Mouse (Mus musculus) layer of hippocampus, postnatal 10 days (tissue): ENCODE measurements at regions not wholly inside any gene's neighbourhood (a gene's known extent, or its start where the extent isn't known, plus 50 kb on each side); places are given as distances from the start of the nearest gene placed in this dataset.
A peak's percentile ranks its signal among the peaks of the same experiment; 100 is the strongest.

ENCODE experiments used
- DNase-seq, 2 experiments: peaks; one replicate each; pipeline ENCODE4 v3.0.0; 2021; ENCODE audit warnings: low spot score in 2 of 2

- DNase-seq, result no peak
Observed at GRCm38 (mm10) chr8:92008616-92009610, 207.0 kb upstream of the Irx3 start.

- no peak for DNase-seq
Observed at GRCm38 (mm10) chr8:92005091-92005490, 203.2 kb upstream of the Irx3 start.

GRCm38 (mm10) chr8:92004532-92004931 lies 202.7 kb upstream of the Irx3 start:
- DNase-seq, result no peak

- no peak for DNase-seq
Observed at GRCm38 (mm10) chr8:92000368-92000767, 198.5 kb upstream of the Irx3 start.

DNA sequence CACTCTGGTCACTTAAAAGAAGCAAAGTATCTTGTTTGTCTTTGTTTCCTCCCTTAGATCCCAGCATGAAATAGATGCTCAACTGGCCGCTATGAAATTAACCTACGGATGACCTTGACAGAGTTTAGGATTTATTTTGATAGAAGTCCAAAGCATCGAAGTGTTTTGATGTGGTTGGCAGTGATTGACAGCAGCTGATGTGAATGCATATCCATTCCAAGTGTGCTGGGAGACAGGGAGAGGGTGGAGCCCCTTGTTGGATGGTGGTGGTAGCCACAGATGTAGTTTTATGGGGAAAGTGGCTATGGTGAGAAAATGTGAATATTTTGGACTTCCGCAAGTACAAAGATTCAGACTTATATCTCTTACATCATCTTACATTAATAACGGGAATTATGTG lies 197.8 kb upstream of the Irx3 start:
- no peak for DNase-seq

DNA sequence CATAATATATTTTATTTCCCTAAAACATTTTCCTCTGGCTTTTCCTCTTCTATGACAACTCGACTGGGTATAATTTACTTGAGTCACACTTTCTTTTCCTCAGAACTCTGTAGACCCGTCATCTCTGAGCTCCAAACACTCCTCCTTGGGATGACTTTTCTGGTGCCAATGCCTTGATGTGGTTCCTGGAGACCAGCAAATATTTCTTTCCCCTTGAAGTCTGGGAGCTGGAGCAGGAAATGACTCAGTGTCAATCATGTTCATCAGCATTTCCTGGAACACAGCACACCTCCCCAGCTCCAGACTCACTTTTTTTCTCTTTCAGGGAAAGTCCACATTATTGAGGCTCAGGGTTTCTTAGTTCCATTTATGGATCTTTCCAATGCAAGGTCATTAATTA lies 197.3 kb upstream of the Irx3 start:
- no peak for DNase-seq

GRCm38 (mm10) chr8:91997892-91998189 lies 196.0 kb upstream of the Irx3 start:
- no peak for DNase-seq

DNA sequence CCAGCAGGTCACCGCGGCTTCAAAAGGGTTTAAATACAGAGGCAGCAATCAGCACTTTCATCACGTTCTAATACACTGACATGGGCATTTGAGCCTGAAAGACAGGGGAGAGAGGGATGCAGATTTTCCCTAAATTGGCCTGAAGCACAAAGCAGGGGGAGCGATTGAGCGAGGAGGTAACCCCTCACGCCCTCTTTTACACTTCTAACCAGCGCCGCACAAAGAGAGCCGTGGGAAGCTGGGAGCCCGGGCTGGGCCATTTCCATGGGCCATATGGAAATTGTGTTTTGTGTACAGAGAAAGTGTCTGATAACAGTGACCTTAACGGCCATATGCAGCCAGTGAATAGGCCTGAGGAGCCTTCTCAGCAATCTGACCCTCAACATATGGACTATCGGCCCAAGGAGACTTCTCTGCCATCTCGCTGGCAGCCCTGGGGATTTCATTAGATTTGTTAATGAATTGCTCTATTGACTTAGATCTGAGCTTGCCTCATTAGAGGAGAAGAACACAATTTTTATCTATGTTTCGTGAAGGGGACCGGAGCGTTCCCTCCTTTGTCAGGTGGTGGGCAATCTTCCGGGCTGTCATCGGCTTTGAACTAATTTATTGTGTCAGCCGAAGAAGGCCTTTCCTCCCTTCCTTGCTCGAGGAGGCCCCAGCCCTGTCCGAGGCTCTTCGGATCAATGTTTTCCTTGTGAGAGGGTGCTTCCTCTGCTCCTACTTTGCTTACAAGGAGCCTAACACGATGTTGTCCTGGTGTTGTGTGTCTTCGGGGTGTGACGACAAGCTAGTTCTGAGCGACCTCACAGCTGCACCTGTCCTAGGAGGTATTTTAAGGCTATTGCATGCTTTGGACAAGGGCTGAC lies 195.4 kb upstream of the Irx3 start:
- DNase-seq, result no peak

DNA sequence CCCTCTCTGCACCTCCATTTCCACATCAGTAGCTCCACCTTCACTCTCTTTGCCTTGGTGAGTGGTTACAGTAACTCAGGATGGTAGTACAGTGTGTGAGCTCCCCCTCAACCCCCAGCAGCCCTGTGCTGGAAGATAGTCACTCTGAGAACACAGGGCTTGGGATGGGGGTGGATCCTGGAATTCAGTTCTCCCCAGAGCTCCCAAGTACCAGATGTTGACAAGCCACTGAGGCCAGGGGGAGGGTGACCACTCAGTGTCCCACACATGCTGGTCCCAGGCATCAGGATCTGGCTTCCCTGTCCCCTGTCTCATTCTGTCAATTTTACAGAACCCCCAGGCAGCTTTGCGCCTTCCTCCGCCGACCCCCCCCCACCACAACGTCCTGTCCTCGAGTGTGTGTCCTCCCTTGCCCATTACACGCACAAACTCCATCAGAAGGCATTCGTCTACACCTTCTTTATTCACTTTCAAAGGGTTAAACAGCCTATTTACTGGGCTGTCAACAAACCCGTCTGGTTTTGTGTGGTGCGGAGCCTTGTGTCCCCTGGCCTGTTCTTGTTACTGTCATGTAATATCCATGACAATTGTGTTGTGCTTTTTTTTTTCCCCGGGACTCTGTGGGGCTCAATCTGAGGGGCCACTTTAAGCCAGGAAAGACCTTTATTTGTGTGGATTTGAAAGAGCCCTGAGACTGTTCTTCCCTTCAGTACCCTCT lies 194.6 kb upstream of the Irx3 start:
- DNase-seq, result no peak

- no peak for DNase-seq
Observed at GRCm38 (mm10) chr8:91995407-91996144, 193.7 kb upstream of the Irx3 start.

GRCm38 (mm10) chr8:91991542-91992452 lies 189.9 kb upstream of the Irx3 start:
- peak in 1 of 2 experiments; percentile 10 for DNase-seq

GRCm38 (mm10) chr8:91990952-91991351 lies 189.1 kb upstream of the Irx3 start:
- no peak for DNase-seq

GRCm38 (mm10) chr8:91990048-91990447 lies 188.2 kb upstream of the Irx3 start:
- no peak for DNase-seq

DNA sequence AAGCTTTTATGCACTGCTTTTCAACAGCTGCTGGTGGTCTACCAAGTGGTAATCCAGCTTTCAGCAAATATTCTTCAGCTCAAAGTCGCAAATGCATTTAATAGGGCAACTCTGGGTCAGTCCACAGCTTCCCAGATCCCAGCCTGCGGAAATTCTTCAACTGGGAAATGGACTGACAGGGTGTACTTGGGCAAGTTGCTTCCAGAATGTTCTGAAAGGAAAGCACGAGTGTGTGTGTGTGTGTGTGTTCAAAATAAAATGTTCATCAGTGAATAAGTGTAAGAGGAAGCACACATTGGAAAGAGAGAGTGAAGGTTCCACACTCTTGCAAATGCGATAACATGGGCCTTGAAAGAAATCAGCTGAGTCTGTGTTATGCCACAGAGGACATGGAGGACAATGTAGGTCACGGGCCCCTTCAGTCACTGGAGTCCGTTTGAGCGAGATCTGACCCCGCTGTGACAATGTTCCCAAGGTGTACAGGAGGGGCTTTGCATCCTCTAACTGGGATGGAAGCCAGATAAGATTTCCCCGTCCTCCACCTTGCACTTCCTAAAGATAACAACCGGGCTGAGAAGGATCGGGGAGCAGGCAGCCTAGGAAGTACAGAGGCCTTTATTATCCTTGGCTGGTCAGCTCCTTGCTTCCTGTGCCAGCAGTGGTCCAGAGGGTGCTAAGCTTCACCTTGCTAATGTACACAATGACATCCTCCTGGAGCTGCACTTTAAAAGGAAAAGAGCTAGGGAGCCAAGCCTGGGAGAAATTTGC lies 187.2 kb upstream of the Irx3 start:
- no peak for DNase-seq

DNA sequence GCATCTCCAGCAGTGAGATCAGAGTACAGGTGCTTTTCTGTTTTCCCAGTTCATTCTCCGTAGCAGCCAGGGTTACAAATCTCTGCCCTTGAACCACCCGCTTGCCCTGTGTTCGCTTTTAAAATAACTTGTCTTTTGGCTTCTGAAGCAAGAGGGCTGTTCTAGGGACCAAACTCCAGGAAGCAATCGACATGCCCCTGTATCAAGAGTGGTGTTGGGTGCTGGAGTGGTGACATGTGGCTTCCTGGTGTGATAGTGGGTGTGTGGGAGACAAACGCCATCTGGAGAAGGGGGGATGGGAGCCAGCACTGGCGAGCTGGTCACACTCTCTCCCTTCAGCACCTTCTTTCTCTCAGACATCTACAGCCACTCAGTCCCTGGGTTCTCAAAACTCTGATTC lies 186.0 kb upstream of the Irx3 start:
- no peak for DNase-seq

DNA sequence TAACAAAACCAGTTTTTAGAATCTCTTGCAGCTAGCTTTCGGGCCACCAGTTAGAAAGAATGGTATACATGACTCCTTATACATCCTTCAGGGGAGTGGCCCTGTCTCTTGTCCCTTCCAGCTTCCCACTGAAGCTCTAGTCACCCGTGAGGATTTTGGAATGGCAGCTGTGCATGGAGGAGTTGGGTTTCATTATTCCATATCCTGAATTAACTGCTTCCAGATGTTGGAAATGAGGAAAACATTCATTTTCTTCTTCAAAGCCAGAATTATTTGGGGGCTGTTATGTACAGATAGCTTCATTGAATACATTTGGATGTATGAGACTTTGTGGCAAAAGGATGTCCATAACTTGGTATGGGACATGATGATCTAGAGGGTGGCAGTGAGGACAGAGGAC lies 181.3 kb upstream of the Irx3 start:
- DNase-seq, result no peak

GRCm38 (mm10) chr8:91976900-91977585 lies 175.2 kb upstream of the Irx3 start:
- DNase-seq, result no peak

- DNase-seq, result no peak
Observed at GRCm38 (mm10) chr8:91975460-91975859, 173.6 kb upstream of the Irx3 start.
